Mouse (Mus musculus): ENCODE measurements around the gene Fscn3. TPM values are rescaled to one million over a fixed set of nuclear protein-coding genes. Genes with fewer than 3 reads are reported as not detected.

The Fscn3 gene
- polyA plus RNA-seq, 1 experiment: not detected

DNA sequence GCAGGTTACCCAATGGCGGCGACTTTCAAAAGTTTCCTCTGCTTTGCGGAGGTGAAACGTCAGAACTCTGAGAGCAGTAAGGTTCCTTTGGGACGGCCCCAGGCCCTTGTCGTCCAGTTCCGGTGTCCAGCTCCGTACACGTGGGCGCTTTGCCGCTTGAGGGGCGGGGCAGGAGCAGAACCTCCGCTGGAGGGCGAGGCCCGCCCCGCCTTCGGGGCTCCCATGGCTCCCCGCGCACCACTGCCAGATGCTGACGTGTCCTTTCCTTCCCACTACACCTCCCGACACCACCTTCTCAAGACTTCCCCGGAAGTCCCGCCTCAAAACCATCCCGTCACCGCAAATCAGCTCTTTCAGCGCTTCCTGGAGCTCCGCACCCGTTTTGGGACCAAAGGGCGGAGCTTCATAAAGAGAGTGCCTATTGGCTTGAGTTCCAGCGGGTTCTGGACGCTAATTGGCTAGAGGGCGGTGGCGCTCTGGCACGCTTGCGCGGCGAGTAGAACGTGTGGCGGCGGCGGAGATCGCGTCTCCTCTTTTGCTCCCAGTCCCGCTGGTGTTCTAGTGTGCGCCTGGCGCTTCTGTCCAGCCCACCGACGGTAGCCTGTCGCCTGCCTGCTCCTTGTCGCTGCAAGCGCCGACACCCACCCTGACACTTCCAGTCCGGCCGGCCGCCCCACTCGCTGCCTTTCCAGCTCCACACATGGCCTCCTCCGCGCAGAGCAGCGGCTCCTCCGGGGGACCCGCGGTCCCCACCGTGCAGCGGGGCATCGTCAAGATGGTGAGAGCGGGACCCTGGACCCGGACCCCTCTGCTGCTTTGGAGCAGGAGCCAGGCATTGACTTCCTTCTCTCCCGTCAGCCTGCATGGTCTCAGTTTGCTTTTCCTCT, 52.5 kb downstream of the Fscn3 start:
- peaks cover 31% of the 10 kb centered on the region for H3K4me1 ChIP-seq (ENCODE audit: control insufficient read depth, insufficient read depth, low read length)
- TF ChIP-seq POLR2A (IDR thresholded peaks at IDR 0.05; ENCODE audit: borderline replicate concordance, low read depth, low read length) (no peak), CTCF (IDR thresholded peaks at IDR 0.05; ENCODE audit: low read depth, low read length) (no peak)
- H3K27ac ChIP-seq (ENCODE audit: insufficient read depth, low read depth, low read length): peak overlapping the region; percentile 61

DNA sequence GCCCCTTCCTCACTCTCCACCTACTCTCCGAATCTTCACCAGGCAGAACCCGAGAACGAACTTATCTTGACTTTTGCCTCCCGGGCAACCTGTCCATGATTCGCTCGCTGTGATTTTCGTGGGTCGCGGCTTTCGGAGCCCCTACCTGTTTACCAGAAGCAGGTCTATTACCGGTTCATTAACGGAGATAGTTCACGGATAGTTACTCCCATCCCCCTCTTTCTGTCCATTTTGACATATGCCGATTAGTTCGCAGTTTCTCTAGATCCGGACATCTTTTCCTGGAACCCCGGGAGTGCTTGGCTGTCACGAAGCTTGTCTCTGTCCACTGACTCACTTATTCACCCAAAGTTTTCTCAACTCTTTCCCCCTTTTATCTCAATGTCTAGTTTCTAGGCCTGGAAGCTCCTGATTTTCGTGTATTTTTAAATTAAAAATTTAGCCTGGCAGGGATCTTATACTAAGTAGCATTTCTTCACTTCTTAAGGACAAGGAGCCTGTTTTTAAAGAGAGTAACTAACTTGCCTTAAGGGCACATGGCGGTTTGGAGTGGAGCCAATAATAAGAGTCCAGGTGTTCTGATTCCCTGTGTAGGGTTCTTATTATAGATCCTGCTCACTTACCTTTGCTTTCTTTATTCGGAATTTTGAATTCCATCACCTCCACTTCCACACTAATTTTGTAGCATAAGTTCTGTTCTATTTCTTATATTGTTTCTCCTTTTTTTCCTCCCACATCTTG, 53.3 kb downstream of the Fscn3 start:
- Histone ChIP-seq H3K4me3 (ENCODE audit: insufficient read depth, low read length) (peak overlapping the region; percentile 90), H3K27ac (ENCODE audit: insufficient read depth, low read depth, low read length) (peak overlapping the region; percentile 61), H3K4me1 (ENCODE audit: control insufficient read depth, insufficient read depth, low read length) (peaks cover 37% of the 10 kb centered on the region)
- TF ChIP-seq CTCF (IDR thresholded peaks at IDR 0.05; ENCODE audit: low read depth, low read length) (no peak), POLR2A (IDR thresholded peaks at IDR 0.05; ENCODE audit: borderline replicate concordance, low read depth, low read length) (no peak)

More for the DNA sequence above, 52.5 kb downstream of the Fscn3 start:
- H3K4me3 ChIP-seq (ENCODE audit: insufficient read depth, low read length): peak overlapping the region; percentile 90

DNA sequence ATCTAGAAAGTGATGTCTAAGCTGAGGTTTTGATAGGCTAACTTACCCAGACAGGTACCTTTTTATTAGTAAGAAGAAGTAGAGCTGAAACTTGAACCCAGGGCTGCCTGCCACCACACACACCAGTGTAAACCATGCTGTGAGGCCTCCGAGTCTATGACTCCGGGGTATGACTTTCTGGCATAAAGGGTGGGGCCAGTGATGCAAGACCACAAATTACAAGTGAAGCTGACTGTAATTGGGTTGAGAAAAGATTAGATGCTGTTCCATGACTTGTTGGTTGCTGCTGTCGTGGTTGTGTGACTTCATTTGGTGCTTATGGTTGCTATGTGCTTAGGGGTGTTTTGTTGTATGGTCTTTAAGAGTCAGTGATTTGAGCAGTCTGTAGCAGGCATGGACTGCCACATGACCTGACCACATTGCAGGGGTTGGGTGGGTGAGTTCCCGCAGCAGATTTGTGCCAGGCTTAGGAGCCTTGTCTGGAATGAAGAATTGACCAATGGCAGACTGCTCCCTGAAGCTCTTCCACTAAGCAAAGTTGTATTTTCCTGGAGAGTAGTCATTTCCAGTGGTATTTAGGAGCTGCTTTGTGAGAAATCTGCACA, 55.2 kb downstream of the Fscn3 start:
- H3K4me3 ChIP-seq (ENCODE audit: insufficient read depth, low read length): peak overlapping the region; percentile 38
- peaks cover 55% of the 10 kb centered on the region for H3K4me1 ChIP-seq (ENCODE audit: control insufficient read depth, insufficient read depth, low read length)
- TF ChIP-seq CTCF (IDR thresholded peaks at IDR 0.05; ENCODE audit: low read depth, low read length) (no peak), POLR2A (IDR thresholded peaks at IDR 0.05; ENCODE audit: borderline replicate concordance, low read depth, low read length) (no peak)
- H3K27ac ChIP-seq (ENCODE audit: insufficient read depth, low read depth, low read length): peak overlapping the region; percentile 60

DNA sequence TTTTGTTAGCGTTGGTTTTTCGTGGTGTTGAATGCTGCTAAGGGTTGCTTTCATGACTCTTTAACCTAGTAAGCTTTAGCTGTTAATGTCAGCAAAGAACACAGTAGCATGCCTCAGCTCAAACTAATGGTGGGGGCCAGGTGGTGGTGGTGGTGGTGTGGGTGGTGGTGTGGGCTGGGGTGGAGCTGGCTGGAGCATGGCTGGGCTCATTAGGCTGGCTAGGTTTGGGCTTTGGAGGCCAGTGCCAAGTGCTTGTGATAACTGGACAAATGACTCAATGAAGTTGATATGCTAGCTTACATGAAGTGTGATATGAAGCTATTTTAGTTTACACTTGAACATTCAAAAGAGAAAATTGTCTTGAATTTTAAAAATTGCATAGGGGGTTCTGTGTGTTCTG, 58.4 kb downstream of the Fscn3 start:
- TF ChIP-seq POLR2A (IDR thresholded peaks at IDR 0.05; ENCODE audit: borderline replicate concordance, low read depth, low read length) (no peak), CTCF (IDR thresholded peaks at IDR 0.05; ENCODE audit: low read depth, low read length) (no peak)
- peak overlapping the region; percentile 31 for H3K27ac ChIP-seq (ENCODE audit: insufficient read depth, low read depth, low read length)
- H3K4me3 ChIP-seq (ENCODE audit: insufficient read depth, low read length): no peak overlapping the region
- peaks cover 77% of the 10 kb centered on the region for H3K4me1 ChIP-seq (ENCODE audit: control insufficient read depth, insufficient read depth, low read length)

DNA sequence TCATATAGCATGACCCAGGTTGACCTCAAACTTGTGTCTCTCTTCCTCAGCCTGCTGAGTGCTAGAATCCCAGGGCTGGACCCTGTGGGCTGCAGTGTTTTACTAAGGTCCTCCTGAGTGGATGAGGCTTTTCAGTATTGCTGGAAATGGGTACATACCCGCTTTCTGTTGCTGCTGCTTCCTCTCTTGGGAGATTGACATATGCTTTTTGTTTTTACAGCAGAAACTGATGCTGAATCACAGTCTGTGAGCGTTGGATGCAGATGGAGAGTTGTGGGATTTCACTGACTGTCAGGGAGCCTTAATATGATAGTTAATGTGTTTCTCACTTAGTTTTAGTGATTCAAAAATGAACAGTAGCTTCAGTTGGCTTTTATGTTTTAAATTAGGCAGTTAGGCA, 58.9 kb downstream of the Fscn3 start:
- Histone ChIP-seq H3K4me3 (ENCODE audit: insufficient read depth, low read length) (0 out of 2 replicates have a peak overlapping the region, but pooled peaks have one; percentile 14), H3K27ac (ENCODE audit: insufficient read depth, low read depth, low read length) (peak overlapping the region; percentile 31), H3K4me1 (ENCODE audit: control insufficient read depth, insufficient read depth, low read length) (peaks cover 81% of the 10 kb centered on the region)

DNA sequence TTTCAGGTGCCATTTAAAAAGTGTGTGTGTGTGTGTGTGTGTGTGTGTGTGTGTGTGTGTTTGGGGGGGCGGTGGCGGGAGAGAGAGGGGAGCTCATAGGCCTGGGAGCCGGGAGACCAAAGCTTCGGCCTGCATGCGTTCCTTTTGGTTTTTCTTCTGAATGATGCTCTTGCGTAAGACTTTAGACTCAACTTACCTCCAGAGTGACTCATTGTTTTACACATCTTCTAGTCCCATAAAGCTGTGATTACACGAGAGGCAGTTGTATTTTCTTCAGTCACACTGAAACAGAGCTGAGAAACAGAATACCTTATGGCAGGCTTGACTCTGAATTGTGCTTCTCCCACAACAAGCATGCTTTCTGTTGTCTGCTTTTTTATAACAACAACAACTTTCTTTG, 59.3 kb downstream of the Fscn3 start:
- Histone ChIP-seq H3K4me1 (ENCODE audit: control insufficient read depth, insufficient read depth, low read length) (peaks cover 79% of the 10 kb centered on the region), H3K27ac (ENCODE audit: insufficient read depth, low read depth, low read length) (0 out of 2 replicates have a peak overlapping the region, but pooled peaks have one; percentile 12), H3K4me3 (ENCODE audit: insufficient read depth, low read length) (0 out of 2 replicates have a peak overlapping the region, but pooled peaks have one; percentile 14)
- TF ChIP-seq CTCF (IDR thresholded peaks at IDR 0.05; ENCODE audit: low read depth, low read length): no peak
- no peak for TF ChIP-seq POLR2A (IDR thresholded peaks at IDR 0.05; ENCODE audit: borderline replicate concordance, low read depth, low read length)

More for the DNA sequence above, 58.9 kb downstream of the Fscn3 start:
- no peak for TF ChIP-seq POLR2A (IDR thresholded peaks at IDR 0.05; ENCODE audit: borderline replicate concordance, low read depth, low read length)
- no peak for TF ChIP-seq CTCF (IDR thresholded peaks at IDR 0.05; ENCODE audit: low read depth, low read length)

Other genes starting within 250 kb of the Fscn3 start
- gene Zfp800, start 29.8 kb upstream of the Fscn3 start, polyA plus RNA-seq (2012; ENCODE audit: insufficient read depth, insufficient read length, missing spikeins): 12.9 and 15.5 TPM in 2 replicates
- 152 and 156 TPM in 2 replicates for gene Arf5, start 4.2 kb upstream of the Fscn3 start, polyA plus RNA-seq (2012; ENCODE audit: insufficient read depth, insufficient read length, missing spikeins)
- gene Gcc1, start 601 bp downstream of the Fscn3 start, polyA plus RNA-seq (2012; ENCODE audit: insufficient read depth, insufficient read length, missing spikeins): 8.4 and 10.3 TPM in 2 replicates
- gene Pax4, start 21.6 kb downstream of the Fscn3 start, polyA plus RNA-seq (2012; ENCODE audit: insufficient read depth, insufficient read length, missing spikeins): not detected in 2 replicates
- gene Snd1, start 47.4 kb downstream of the Fscn3 start, polyA plus RNA-seq (2012; ENCODE audit: insufficient read depth, insufficient read length, missing spikeins): 58.9 and 59.1 TPM in 2 replicates

Data from bone marrow macrophage, adult 2 months (primary cell).